Mouse (Mus musculus): ENCODE data around the gene Tnmd.

Tnmd gene

DNA sequence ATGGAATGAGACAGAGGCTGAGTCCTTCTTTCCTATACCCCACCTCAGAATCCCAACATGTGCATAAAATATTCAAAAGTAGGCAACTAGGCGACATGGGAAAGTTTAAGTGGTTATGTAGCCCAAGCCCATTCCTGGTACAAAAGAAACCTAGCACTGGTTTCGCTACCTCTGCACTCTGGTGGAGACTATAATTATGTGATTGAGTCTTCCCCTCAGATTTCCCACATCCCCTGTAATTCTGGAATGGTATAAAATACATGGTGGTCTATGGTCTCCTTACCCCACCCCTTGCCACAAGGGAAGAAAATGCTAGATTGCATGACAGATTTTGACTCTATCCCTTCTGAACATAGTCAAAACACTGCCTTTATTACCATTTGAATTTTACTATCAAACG is 62.2 kb downstream of the Tnmd start:
- no peaks in the 10 kb centered on the region for H3K27me3 ChIP-seq (ENCODE audit: insufficient read depth, low read length)
- no peaks in the 10 kb centered on the region for H3K4me1 ChIP-seq (replicated peaks; ENCODE audit: low read depth, low read length)
- H3K4me3 ChIP-seq (replicated peaks; ENCODE audit: low read length) = no peak overlapping the region
- H3K9me3 ChIP-seq (ENCODE audit: low read length) = no peaks in the 10 kb centered on the region
- TF ChIP-seq CTCF (conservative IDR thresholded peaks at IDR 0.05; ENCODE audit: low read length) (no peak), NANOG (IDR thresholded peaks at IDR 0.05; ENCODE audit: borderline replicate concordance, low read length) (no peak), POU5F1 (IDR thresholded peaks at IDR 0.05; ENCODE audit: borderline replicate concordance, low read length) (no peak)
- H3K36me3 ChIP-seq (ENCODE audit: insufficient read depth, low read length) = no peaks in the 10 kb centered on the region

DNA sequence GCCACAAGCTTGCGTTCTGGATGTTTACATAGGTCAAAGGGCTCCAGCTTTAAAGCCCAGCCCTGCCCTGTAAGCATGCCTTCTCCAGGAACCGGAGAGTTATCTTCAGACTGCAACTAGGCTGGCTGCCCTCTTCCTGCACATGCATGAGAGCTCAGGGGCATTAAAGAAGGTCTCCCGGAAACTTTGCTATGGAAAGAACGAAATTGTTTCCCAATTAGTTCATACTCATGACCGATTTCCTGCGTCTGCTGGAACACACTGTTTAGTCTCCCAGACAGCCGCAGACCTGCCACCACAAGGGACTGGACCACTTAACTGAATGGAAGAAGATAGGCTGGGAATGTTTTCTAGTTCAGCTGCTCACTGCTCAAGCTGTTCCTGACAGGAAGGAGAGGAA is 63.4 kb downstream of the Tnmd start:
- TF ChIP-seq CTCF (conservative IDR thresholded peaks at IDR 0.05; ENCODE audit: low read length) (no peak), POU5F1 (IDR thresholded peaks at IDR 0.05; ENCODE audit: borderline replicate concordance, low read length) (no peak), NANOG (IDR thresholded peaks at IDR 0.05; ENCODE audit: borderline replicate concordance, low read length) (no peak)
- H3K9me3 ChIP-seq (ENCODE audit: low read length) = no peaks in the 10 kb centered on the region
- no peak overlapping the region for H3K4me3 ChIP-seq (replicated peaks; ENCODE audit: low read length)
- no peaks in the 10 kb centered on the region for H3K27me3 ChIP-seq (ENCODE audit: insufficient read depth, low read length)
- H3K4me1 ChIP-seq (replicated peaks; ENCODE audit: low read depth, low read length) = no peaks in the 10 kb centered on the region
- no peaks in the 10 kb centered on the region for H3K36me3 ChIP-seq (ENCODE audit: insufficient read depth, low read length)
